Mouse (Mus musculus): ENCODE measurements around the gene Emp3. TPM values are rescaled to one million over a fixed set of nuclear protein-coding genes. Genes with fewer than 3 reads are reported as not detected.
A peak's percentile ranks its signal among the peaks of the same experiment; 100 is the strongest.
"Not testable (repeated sequence)": the region's sequence is repeated elsewhere in the genome, so short reads cannot be mapped to it uniquely, and the experiment has no call there.

Emp3 gene
- polyA plus RNA-seq (2016; fragmentation: Nextera tagmentation; extraction: Ambion mirVana), result 78.5 and 84.9 TPM in 2 replicates

DNA sequence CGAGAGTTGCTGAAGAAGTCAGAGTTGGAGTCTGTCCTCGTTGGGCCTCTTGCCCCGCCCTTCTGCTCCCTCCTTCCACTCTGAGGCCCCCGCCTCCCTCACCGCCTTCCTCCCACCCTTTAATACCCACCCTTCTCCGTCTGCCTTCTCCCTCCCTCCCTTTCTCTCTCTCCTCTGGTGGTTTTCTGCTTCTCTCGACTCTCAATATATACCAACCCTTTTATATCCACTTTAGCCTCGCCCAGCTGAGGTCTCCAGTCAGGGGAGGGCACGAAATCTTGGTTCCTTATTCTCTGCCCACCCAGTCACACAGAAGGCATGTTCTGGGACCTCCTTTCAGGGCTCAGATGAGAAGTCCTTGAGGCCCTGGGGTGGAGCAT lies at the start of gene Emp3:
Emp3 (minus strand) TSS at position 163 of the 380 bp plus-strand sequence.
- WGBS, result 33% methylated on average over 9 of the region's 9 CpGs
- peaks cover 49% of the 10 kb centered on the region for H3K4me1 ChIP-seq
- peak within 1 kb of the TSS; percentile 38 for H3K4me3 ChIP-seq
- peaks cover 3% of the 10 kb centered on the region; the same call in 1 of the 2 replicates for H3K36me3 ChIP-seq
- H3K9me3 ChIP-seq, result no peaks in the 10 kb centered on the region
- H3K4me2 ChIP-seq (replicated peaks), result peak within 1 kb of the TSS; percentile 45
- peak within 1 kb of the TSS; percentile 46 for H3K9ac ChIP-seq
- H3K27me3 ChIP-seq, result no peaks in the 10 kb centered on the region
- no peak for ATAC-seq (ENCODE audit: insufficient number of reproducible peaks, insufficient read depth, low FRiP score, low TSS enrichment)
- H3K27ac ChIP-seq, result peak within 1 kb of the TSS; percentile 90

DNA sequence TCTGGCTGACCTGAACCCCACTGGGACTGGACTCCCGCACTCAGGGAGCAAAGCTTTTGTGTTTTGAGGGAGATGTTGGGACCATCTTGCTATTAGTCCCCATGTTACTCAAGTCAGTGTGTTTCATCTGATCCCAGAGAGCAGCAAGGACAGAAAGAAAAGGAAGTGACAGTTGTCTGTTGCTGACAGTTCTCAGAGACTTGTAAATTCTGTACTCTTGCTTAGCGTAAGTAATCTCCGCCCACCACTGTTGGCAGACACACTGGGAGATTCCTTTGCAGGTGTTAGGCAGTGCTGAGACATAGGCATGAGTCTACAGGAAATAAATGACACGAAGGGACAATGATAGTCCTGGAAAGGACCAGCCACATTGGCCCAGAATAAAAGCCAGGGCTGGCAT lies 35.4 kb upstream of the Emp3 start:
- Histone ChIP-seq H3K36me3 (no peaks in the 10 kb centered on the region), H3K4me1 (no peaks in the 10 kb centered on the region), H3K4me3 (no peak overlapping the region), H3K9ac (no peak overlapping the region), H3K4me2 (replicated peaks) (no peak overlapping the region), H3K27ac (no peak overlapping the region), H3K27me3 (no peaks in the 10 kb centered on the region), H3K9me3 (no peaks in the 10 kb centered on the region)
- no peak for ATAC-seq (ENCODE audit: insufficient number of reproducible peaks, insufficient read depth, low FRiP score, low TSS enrichment)
- WGBS, result 76% methylated on average over 4 of the region's 4 CpGs

DNA sequence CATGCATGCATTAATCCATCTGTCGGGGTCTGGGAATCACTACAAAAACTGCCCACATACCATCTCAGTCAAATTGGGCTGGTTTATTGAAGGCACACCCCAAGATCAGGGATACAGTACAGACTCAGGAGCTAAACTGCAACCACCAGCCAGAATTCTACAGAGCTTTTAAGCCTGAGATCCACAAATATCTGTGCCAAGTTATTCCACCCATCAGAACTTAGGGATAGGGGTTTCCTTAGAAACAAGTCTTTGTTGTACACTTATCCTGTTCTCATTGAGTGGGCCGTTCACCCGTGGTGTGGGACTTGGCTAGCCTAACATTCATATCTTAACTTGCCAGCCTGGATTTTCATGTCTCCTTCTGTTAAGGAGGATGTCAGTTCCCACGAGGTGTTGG lies 27.9 kb upstream of the Emp3 start:
- H3K4me3 ChIP-seq, result no peak overlapping the region
- WGBS, result 84% methylated on average over 4 of the region's 4 CpGs
- no peaks in the 10 kb centered on the region for H3K4me1 ChIP-seq
- no peaks in the 10 kb centered on the region for H3K36me3 ChIP-seq
- H3K9me3 ChIP-seq, result no peaks in the 10 kb centered on the region
- no peak overlapping the region for H3K9ac ChIP-seq
- ATAC-seq (ENCODE audit: insufficient number of reproducible peaks, insufficient read depth, low FRiP score, low TSS enrichment), result no peak
- H3K27ac ChIP-seq, result no peak overlapping the region
- no peaks in the 10 kb centered on the region for H3K27me3 ChIP-seq
- no peak overlapping the region for H3K4me2 ChIP-seq (replicated peaks)

DNA sequence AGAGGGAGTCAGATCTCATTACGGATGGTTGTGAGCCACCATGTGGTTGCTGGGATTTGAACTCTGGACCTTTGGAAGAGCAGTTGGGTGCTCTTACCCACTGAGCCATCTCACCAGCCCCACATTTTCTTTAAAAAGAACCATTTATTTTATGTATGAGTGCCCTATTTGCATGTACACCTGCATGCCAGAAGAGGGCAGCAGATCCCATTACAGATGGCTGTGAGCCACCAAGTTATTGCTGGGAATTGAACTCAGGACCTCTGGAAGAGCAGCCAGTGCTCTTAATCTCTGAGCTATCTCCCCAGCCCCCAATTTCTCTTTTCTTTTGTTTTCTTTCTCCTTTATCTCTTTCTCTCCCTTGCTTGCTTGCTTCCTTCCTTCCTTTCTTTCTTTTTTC lies 22.1 kb upstream of the Emp3 start:
- H3K4me1 ChIP-seq; H3K27ac ChIP-seq; H3K9ac ChIP-seq; H3K9me3 ChIP-seq; H3K27me3 ChIP-seq; H3K4me3 ChIP-seq; ATAC-seq (ENCODE audit: insufficient number of reproducible peaks, insufficient read depth, low FRiP score, low TSS enrichment); H3K36me3 ChIP-seq; H3K4me2 ChIP-seq (replicated peaks): not testable (repeated sequence)
- 70% methylated on average over 1 of the region's 1 CpGs for WGBS

DNA sequence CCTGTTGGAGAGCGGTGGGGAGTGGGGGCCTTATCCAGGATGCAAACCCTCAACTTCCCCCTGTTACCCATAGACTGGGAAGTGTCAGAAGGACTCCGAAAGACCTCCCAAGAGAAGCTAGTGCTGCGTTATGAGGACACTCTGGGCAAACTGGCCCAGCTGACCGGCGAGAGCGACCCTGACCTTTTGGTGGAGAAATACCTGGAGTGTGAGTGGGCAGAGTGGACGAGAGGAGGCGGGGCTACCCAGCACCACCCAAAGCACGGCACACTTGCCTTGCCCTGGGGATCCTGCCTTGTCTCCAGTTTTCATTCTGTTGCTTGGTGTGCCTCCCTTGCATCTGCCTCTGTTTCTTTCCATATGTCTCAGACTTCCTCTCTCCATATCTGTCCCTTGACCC lies 20.8 kb upstream of the Emp3 start:
- no peak for ATAC-seq (ENCODE audit: insufficient number of reproducible peaks, insufficient read depth, low FRiP score, low TSS enrichment)

DNA sequence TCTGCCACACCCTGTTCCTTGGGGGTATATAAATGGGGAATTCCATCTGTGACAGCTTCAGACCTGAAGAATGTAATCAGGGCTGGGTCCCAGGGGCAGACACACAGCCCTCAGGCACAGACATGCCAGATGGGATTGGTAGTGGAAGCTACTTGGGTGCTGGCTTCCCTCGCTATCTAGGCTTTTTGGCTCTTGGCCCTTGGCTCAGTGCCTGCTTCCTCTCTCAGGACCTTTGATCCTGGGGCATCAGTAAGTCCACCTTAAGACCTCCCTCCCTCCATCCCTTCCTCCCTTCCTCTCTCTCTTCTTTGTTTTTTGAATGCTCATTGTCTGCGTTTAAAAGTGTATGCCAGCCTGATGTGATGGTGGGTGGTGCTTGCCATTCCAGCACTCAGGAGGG lies 18.6 kb upstream of the Emp3 start:
- no peak overlapping the region for H3K4me2 ChIP-seq (replicated peaks)
- no peak overlapping the region for H3K27ac ChIP-seq
- H3K9me3 ChIP-seq, result no peaks in the 10 kb centered on the region
- H3K9ac ChIP-seq, result no peak overlapping the region
- 39% methylated on average over 2 of the region's 2 CpGs for WGBS
- no peak overlapping the region for H3K4me3 ChIP-seq
- H3K4me1 ChIP-seq, result no peaks in the 10 kb centered on the region
- H3K36me3 ChIP-seq, result no peaks in the 10 kb centered on the region
- no peak for ATAC-seq (ENCODE audit: insufficient number of reproducible peaks, insufficient read depth, low FRiP score, low TSS enrichment)
- no peaks in the 10 kb centered on the region for H3K27me3 ChIP-seq

More for the DNA sequence above, 20.8 kb upstream of the Emp3 start:
- Histone ChIP-seq H3K27me3 (no peaks in the 10 kb centered on the region), H3K9me3 (no peaks in the 10 kb centered on the region), H3K9ac (no peak overlapping the region), H3K4me3 (no peak overlapping the region), H3K4me1 (no peaks in the 10 kb centered on the region), H3K4me2 (replicated peaks) (no peak overlapping the region), H3K27ac (no peak overlapping the region), H3K36me3 (no peaks in the 10 kb centered on the region)
- 84% methylated on average over 9 of the region's 9 CpGs for WGBS

DNA sequence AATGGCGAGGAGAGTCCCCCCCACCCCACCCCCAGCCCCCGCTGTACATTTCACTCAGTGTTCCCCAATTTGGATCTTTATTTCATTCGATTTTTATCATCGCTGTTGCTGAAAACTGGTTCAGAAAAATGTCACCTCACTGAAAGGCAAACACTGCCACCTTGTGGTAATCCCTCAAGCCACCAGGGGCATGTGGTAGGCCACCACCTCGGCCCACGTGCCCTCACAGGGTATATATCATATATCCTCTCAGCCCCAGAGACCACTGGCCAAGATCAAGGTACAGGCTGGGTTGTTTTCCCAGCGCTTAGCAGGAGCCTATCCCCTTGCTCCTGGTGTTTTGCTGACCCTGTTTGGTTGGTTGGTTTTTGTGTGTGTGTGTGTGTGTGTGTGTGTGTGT lies 13.9 kb upstream of the Emp3 start:
- Histone ChIP-seq H3K27ac (no peak overlapping the region), H3K36me3 (no peaks in the 10 kb centered on the region), H3K4me2 (replicated peaks) (no peak overlapping the region), H3K9me3 (no peaks in the 10 kb centered on the region), H3K9ac (no peak overlapping the region), H3K27me3 (no peaks in the 10 kb centered on the region), H3K4me1 (no peaks in the 10 kb centered on the region), H3K4me3 (no peak overlapping the region)
- ATAC-seq (ENCODE audit: insufficient number of reproducible peaks, insufficient read depth, low FRiP score, low TSS enrichment), result no peak
- WGBS, result 25% methylated on average over 7 of the region's 7 CpGs

DNA sequence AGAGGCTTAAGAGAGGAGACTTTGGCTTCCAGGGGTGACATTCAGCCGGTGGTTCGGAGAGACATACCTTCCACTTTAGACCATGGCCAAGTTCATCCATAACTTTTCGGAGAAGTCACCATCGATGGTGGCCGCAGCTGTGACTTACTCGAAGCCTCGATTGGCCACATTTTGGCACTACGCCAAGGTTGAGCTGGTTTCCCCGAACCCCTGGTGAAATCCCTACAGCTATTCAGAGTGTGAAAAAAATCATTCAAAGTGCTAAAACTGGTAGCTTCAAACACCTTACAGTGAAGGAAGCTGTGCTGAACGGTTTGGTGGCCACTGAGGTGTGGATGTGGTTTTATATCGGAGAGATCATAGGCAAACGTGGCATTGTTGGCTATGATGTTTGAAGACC lies 12.6 kb upstream of the Emp3 start:
- not testable (repeated sequence) for H3K27ac ChIP-seq; H3K4me3 ChIP-seq; H3K27me3 ChIP-seq; H3K9ac ChIP-seq; H3K36me3 ChIP-seq; H3K9me3 ChIP-seq; H3K4me2 ChIP-seq (replicated peaks); ATAC-seq (ENCODE audit: insufficient number of reproducible peaks, insufficient read depth, low FRiP score, low TSS enrichment); H3K4me1 ChIP-seq
- WGBS, result 91% methylated on average over 12 of the region's 12 CpGs

DNA sequence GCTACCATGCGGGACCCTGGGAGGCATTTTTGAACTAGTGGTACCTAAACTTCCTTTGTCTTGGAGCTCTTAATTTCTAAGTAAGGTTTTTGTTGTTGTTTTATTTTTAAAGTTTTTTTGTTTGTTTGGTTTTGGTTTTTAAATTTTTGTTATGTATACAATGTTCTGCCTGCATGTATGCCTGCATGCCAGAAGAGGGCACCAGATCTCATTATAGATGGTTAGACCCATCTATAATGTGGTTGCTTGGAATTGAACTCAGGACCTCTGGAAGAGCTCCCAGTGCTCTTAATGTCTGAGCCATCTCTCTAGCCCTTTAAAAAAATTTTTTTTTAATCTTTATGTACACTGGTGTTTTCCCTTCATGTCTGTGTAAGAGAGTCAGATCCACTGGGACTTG lies 8.5 kb upstream of the Emp3 start:
- Histone ChIP-seq H3K4me3 (no peak overlapping the region), H3K36me3 (no peaks in the 10 kb centered on the region), H3K9me3 (no peaks in the 10 kb centered on the region), H3K4me2 (replicated peaks) (no peak overlapping the region), H3K9ac (no peak overlapping the region), H3K27ac (no peak overlapping the region), H3K27me3 (peaks cover 21% of the 10 kb centered on the region), H3K4me1 (0 out of 2 replicates have a peak, but pooled peaks cover 5% of the 10 kb centered on the region)
- ATAC-seq (ENCODE audit: insufficient number of reproducible peaks, insufficient read depth, low FRiP score, low TSS enrichment), result no peak
- WGBS, result 91% methylated on average over 1 of the region's 1 CpGs

DNA sequence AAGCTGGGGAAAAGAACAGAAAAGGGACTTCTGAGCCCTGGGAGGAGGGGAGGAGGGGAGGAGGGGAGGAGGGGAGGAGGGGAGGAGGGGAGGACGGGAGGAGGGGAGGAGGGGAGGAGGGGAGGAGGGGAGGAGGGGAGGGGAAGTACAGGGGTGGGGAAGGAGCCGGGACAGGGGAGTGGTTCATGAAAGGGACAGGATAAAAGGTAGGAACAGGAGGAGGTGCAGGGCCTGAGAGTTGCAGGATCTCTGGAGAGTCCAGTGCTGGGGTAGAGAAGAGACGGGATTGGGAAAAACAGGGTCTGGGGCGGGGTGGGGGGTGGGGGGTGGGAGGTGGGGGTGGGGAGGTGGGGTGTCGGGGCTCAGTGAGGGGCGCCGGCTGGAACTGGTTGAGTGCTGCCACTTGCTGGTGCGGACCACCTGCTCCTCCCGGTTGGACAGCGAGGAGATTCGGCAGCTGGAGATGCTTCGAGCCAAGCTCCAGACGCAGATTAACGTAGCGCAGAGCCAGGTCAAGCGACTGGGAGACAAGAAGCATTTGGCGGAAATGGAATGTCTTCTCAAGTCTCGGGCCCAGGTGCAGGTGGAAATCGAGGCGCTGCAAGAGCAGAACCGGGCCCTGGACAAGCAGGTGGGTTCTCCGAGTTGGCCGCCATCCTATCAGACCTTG lies 7.6 kb upstream of the Emp3 start:
- Histone ChIP-seq H3K9me3 (no peaks in the 10 kb centered on the region), H3K9ac (no peak overlapping the region), H3K27ac (no peak overlapping the region), H3K4me1 (0 out of 2 replicates have a peak, but pooled peaks cover 10% of the 10 kb centered on the region), H3K4me3 (no peak overlapping the region), H3K4me2 (replicated peaks) (peak overlapping the region; percentile 38), H3K36me3 (no peaks in the 10 kb centered on the region), H3K27me3 (peaks cover 21% of the 10 kb centered on the region)
- 13% methylated on average over 20 of the region's 23 CpGs for WGBS
- no peak for ATAC-seq (ENCODE audit: insufficient number of reproducible peaks, insufficient read depth, low FRiP score, low TSS enrichment)

DNA sequence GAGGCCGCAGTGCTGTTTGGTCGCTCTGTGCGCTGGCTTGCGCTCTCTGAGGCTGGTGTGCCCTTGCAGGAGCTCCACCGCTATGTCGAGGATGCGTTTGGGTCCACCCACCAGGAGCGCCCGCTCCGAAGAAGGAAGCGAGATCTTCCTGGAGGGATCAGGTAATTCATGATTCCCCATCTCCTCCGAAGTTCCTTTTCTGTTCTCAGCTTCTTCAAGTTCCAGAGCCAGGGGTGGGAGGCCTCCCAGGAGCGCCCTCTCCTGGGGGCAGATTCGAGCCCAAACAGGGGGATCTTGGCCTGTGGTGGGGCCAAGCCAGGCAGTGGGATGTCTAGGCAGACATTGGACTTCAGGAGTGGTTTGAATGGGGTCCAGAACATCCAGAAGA lies 3.2 kb upstream of the Emp3 start:
- Histone ChIP-seq H3K27ac (no peak overlapping the region), H3K27me3 (peaks cover 21% of the 10 kb centered on the region), H3K36me3 (no peaks in the 10 kb centered on the region), H3K4me1 (peaks cover 32% of the 10 kb centered on the region), H3K9me3 (no peaks in the 10 kb centered on the region), H3K4me2 (replicated peaks) (peak overlapping the region; percentile 52), H3K9ac (no peak overlapping the region), H3K4me3 (peak overlapping the region; percentile 34; the same call in 1 of the 2 replicates)
- ATAC-seq (ENCODE audit: insufficient number of reproducible peaks, insufficient read depth, low FRiP score, low TSS enrichment), result no peak
- WGBS, result 18% methylated on average over 14 of the region's 14 CpGs

DNA sequence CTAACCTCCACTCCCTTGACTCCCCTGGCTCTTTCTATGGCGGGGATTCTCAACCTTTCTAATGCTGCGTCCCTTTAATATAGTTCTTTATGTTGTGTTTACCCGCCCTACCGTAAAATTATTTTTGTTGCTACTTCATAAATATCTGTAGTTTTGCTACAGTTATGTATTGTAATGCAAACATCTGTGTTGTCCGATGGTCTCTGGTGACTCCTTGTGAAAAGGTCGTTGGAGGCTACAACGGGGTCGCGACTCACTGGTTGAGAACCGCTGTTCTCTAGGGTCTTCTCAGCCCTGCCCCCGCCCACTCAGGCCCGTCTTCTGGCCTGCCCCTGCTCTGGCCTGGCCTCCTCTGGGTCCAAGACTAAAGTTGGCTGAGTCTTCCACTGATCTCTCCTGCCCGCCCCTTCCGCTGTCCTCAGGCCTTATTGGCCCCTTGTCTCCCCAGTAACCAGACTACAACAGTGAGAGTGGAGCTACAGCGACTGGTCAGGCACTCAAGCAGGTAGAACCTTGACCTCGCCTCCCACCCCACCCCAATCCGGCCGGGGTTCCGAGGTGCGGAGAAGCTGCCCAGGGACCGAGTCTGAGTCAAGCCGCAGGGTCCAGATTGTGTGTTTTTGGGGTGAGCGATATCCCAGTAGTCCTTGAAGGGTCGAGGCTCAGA lies 2.7 kb upstream of the Emp3 start, which contains the start of gene Ccdc114:
Ccdc114 (plus strand) TSS at position 311 of the 667 bp plus-strand sequence.
- peaks cover 17% of the 10 kb centered on the region for H3K27me3 ChIP-seq
- ATAC-seq (ENCODE audit: insufficient number of reproducible peaks, insufficient read depth, low FRiP score, low TSS enrichment), result peak; percentile 39; the same call in 1 of the 2 replicates
- H3K27ac ChIP-seq, result peak within 1 kb of the TSS; percentile 90
- peaks cover 3% of the 10 kb centered on the region; the same call in 1 of the 2 replicates for H3K36me3 ChIP-seq
- WGBS, result 6% methylated on average over 24 of the region's 24 CpGs
- peak within 1 kb of the TSS; percentile 34 for H3K4me3 ChIP-seq
- H3K4me2 ChIP-seq (replicated peaks), result peak within 1 kb of the TSS; percentile 52
- H3K9me3 ChIP-seq, result no peaks in the 10 kb centered on the region
- H3K4me1 ChIP-seq, result peaks cover 33% of the 10 kb centered on the region
- H3K9ac ChIP-seq, result no peak within 1 kb of the TSS

Measured in embryonic facial prominence, embryonic 12.5 days (tissue).